Mouse (Mus musculus) ES-E14 (cell line): ENCODE results near the gene Gdpgp1. TPM values are rescaled to one million over a fixed set of nuclear protein-coding genes. Genes with fewer than 3 reads are reported as not detected.

Experiments
- DNase-seq: peaks from one replicate; pipeline ENCODE4 v3.0.0-alpha.2; 2013; ENCODE audit warnings: low read depth, low spot score
- H3K27ac ChIP-seq: 2 replicates; pipeline ENCODE4 v1.5.1; 2012; ENCODE audit warnings: low read depth, mild to moderate bottlenecking, low read length, moderate library complexity, mixed read lengths; ENCODE audit not compliant: poor library complexity, insufficient read depth, severe bottlenecking
- H3K36me3 ChIP-seq: 2 replicates; pipeline ENCODE4 v1.6.1; 2012; ENCODE audit warnings: mild to moderate bottlenecking, low read length, moderate library complexity, mixed read lengths; ENCODE audit not compliant: control insufficient read depth, poor library complexity, insufficient read depth, severe bottlenecking
- H3K4me1 ChIP-seq, 2 experiments: fragments of 150-350 bp in 1 of 2; sonication (generic) in 1 of 2; 2 replicates each; pipeline ENCODE4 v1.6.1; 2012; ENCODE audit warnings: low read length in 2 of 2, mild to moderate bottlenecking in 1 of 2, mixed read lengths in 1 of 2; ENCODE audit not compliant: control insufficient read depth in 2 of 2, insufficient read depth in 2 of 2, poor library complexity in 1 of 2
- H3K4me3 ChIP-seq, 2 experiments: fragments of 150-350 bp in 1 of 2; sonication (generic) in 1 of 2; 2 replicates each; pipeline ENCODE4 v1.5.1; 2012; ENCODE audit warnings: low read length in 2 of 2, low read depth in 1 of 2, mild to moderate bottlenecking in 1 of 2, mixed read lengths in 1 of 2; ENCODE audit not compliant: insufficient read depth in 1 of 2, poor library complexity in 1 of 2, severe bottlenecking in 1 of 2
- H3K9ac ChIP-seq: 2 replicates; pipeline ENCODE4 v1.6.1; 2012; ENCODE audit warnings: low read depth, mild to moderate bottlenecking, low read length, mixed read lengths; ENCODE audit not compliant: poor library complexity, insufficient read depth, severe bottlenecking
- H3K9me3 ChIP-seq: fragments of 150-350 bp; sonication (generic); 2 replicates; pipeline ENCODE4 v1.6.1; 2012; ENCODE audit warnings: low read depth, mild to moderate bottlenecking, low read length; ENCODE audit not compliant: control insufficient read depth, insufficient read depth
- CHD2 ChIP-seq: IDR thresholded peaks from 2 replicates; pipeline ENCODE4 v1.6.1; 2014; ENCODE audit warnings: mild to moderate bottlenecking, low read depth, low read length, inconsistent platforms
- HCFC1 ChIP-seq: IDR thresholded peaks from 2 replicates; pipeline ENCODE4 v1.6.1; 2012; ENCODE audit warnings: low read length, inconsistent platforms, borderline replicate concordance; ENCODE audit not compliant: insufficient read depth
- MAFK ChIP-seq: IDR thresholded peaks from 2 replicates; pipeline ENCODE4 v1.6.1; 2014; ENCODE audit warnings: mild to moderate bottlenecking, low read depth, low read length, inconsistent platforms; ENCODE audit not compliant: insufficient read depth
- ZC3H11A ChIP-seq: IDR thresholded peaks from 2 replicates; pipeline ENCODE4 v1.6.1; 2012; ENCODE audit warnings: low read depth, mild to moderate bottlenecking, inconsistent platforms, low read length, borderline replicate concordance
- ZNF384 ChIP-seq: IDR thresholded peaks from 2 replicates; pipeline ENCODE4 v1.6.1; 2012; ENCODE audit warnings: low read depth, low read length, inconsistent platforms
- in situ Hi-C, 2 experiments: fragments of 600-800 bp; cut with MboI; formaldehyde crosslinking; loops; one replicate each; pipeline ENCODE4 v1.15.1; 2025; ENCODE audit warnings: low sequenced_read_pairs in 2 of 2, inconsistent platforms in 1 of 2; ENCODE audit not compliant: unreplicated experiment in 2 of 2
- total RNA-seq: library from RNA; depleted of rRNA; stranded (reverse); fragments of 300-350 nt; gene quantifications from 2 replicates; pipeline ENCODE4 v1.2.3, GENCODE M21; 2012

Gene Gdpgp1
- total RNA-seq, 1 experiment = 4.4 TPM

- Histone ChIP-seq H3K4me3 (peak overlapping the region in 1 of 2 experiments; percentile 11; a peak in 1 of 4 replicates), H3K4me1 (peaks cover 4 to 19% of the 10 kb centered on the region in 2 experiments; a peak in 2 of 4 replicates), H3K9ac (no peak overlapping the region), H3K36me3 (peaks cover 75% of the 10 kb centered on the region), H3K27ac (peak overlapping the region; percentile 75), H3K9me3 (no peaks in the 10 kb centered on the region)
- TF ChIP-seq ZNF384 = no peak
- TF ChIP-seq MAFK = no peak
- no peak for TF ChIP-seq CHD2
- TF ChIP-seq ZC3H11A = no peak
- TF ChIP-seq HCFC1 = no peak
- in situ Hi-C loops = no loop called here
- DNase-seq = no peak
Observed at GRCm38 (mm10) chr7:80220237-80220797, 12.3 kb upstream of the Gdpgp1 start.

GRCm38 (mm10) chr7:80221179-80221750 lies 11.4 kb upstream of the Gdpgp1 start:
- peak overlapping the region; percentile 75 for H3K27ac ChIP-seq
- no peak for DNase-seq
- H3K36me3 ChIP-seq = peaks cover 74% of the 10 kb centered on the region
- H3K9me3 ChIP-seq = no peaks in the 10 kb centered on the region
- in situ Hi-C loops = no loop called here
- no peak overlapping the region for H3K9ac ChIP-seq
- TF ChIP-seq ZNF384 (no peak), ZC3H11A (no peak), MAFK (peak; percentile 85)
- H3K4me1 ChIP-seq = peaks cover 2 to 15% of the 10 kb centered on the region in 2 experiments; a peak in 2 of 4 replicates
- H3K4me3 ChIP-seq = no peak overlapping the region

- no peak overlapping the region for H3K4me3 ChIP-seq
- H3K27ac ChIP-seq = no peak overlapping the region
- no peaks in the 10 kb centered on the region for H3K9me3 ChIP-seq
- DNase-seq = no peak
- peaks cover 0 to 8% of the 10 kb centered on the region in 2 experiments; a peak in 3 of 4 replicates for H3K4me1 ChIP-seq
- H3K36me3 ChIP-seq = peaks cover 54% of the 10 kb centered on the region
- TF ChIP-seq ZC3H11A = no peak
- TF ChIP-seq CHD2 = no peak
- TF ChIP-seq HCFC1 = no peak
- H3K9ac ChIP-seq = no peak overlapping the region
- in situ Hi-C loops = no loop called here
Observed at GRCm38 (mm10) chr7:80227065-80227464, 5.6 kb upstream of the Gdpgp1 start.

GRCm38 (mm10) chr7:80230196-80230595 lies 2.5 kb upstream of the Gdpgp1 start:
- in situ Hi-C loops = no loop called here
- no peak overlapping the region for H3K4me3 ChIP-seq
- DNase-seq = no peak
- no peak overlapping the region for H3K27ac ChIP-seq
- no peaks in the 10 kb centered on the region for H3K9me3 ChIP-seq
- peaks cover 0 to 7% of the 10 kb centered on the region in 2 experiments for H3K4me1 ChIP-seq
- TF ChIP-seq CHD2 (no peak), HCFC1 (no peak), ZC3H11A (no peak), ZNF384 (no peak), MAFK (no peak)
- H3K36me3 ChIP-seq = peaks cover 29% of the 10 kb centered on the region
- no peak overlapping the region for H3K9ac ChIP-seq

- Histone ChIP-seq H3K4me3 (peak overlapping the region; percentile 80 to 87), H3K4me1 (peaks cover 0 to 7% of the 10 kb centered on the region in 2 experiments), H3K27ac (peak overlapping the region; percentile 45), H3K9ac (peak overlapping the region; percentile 77), H3K9me3 (no peaks in the 10 kb centered on the region), H3K36me3 (peaks cover 15% of the 10 kb centered on the region)
- TF ChIP-seq HCFC1 (peak; percentile 15; the same call in 1 of the 2 replicates), ZC3H11A (no peak)
- in situ Hi-C loops = no loop called here
- peak; percentile 56 for DNase-seq
Observed at GRCm38 (mm10) chr7:80231971-80232488, 635 bp upstream of the Gdpgp1 start.
